Mouse (Mus musculus) kidney, embryonic 15.5 days (tissue): ENCODE data around the gene Saa4. TPM values are rescaled to one million over a fixed set of nuclear protein-coding genes. Genes with fewer than 3 reads are reported as not detected.
A peak's percentile ranks its signal among the peaks of the same experiment; 100 is the strongest.
"Not testable (repeated sequence)": the region's sequence is repeated elsewhere in the genome, so short reads cannot be mapped to it uniquely, and the experiment has no call there.

Source experiments
- ATAC-seq: fragments of 200-750 bp; cut with Nextera tagmentation; replicated peaks from 2 replicates; pipeline ENCODE4 v1.8.0; 2017; ENCODE audit warnings: moderate TSS enrichment; ENCODE audit not compliant: low FRiP score
- H3K27ac ChIP-seq: fragments of 300-500 bp; sonication (generic); 2 replicates; pipeline ENCODE4 v1.5.1; 2015; ENCODE audit warnings: mild to moderate bottlenecking, inconsistent platforms
- H3K27me3 ChIP-seq: fragments of 300-500 bp; sonication (generic); 2 replicates; pipeline ENCODE4 v1.6.1; 2015; ENCODE audit warnings: inconsistent platforms
- H3K36me3 ChIP-seq: fragments of 300-500 bp; sonication (generic); 2 replicates; pipeline ENCODE4 v1.6.1; 2015; ENCODE audit warnings: inconsistent platforms
- H3K4me1 ChIP-seq: fragments of 300-500 bp; sonication (generic); 2 replicates; pipeline ENCODE4 v1.6.1; 2015; ENCODE audit warnings: inconsistent platforms
- H3K4me2 ChIP-seq: fragments of 300-500 bp; sonication (generic); 2 replicates; pipeline ENCODE4 v1.6.1; 2015; ENCODE audit warnings: moderate library complexity, mild to moderate bottlenecking, inconsistent platforms
- H3K4me3 ChIP-seq: fragments of 300-500 bp; sonication (generic); replicated peaks from 2 replicates; pipeline ENCODE4 v1.5.1; 2015; ENCODE audit warnings: mild to moderate bottlenecking, inconsistent platforms
- H3K9ac ChIP-seq: fragments of 300-500 bp; sonication (generic); 2 replicates; pipeline ENCODE4 v1.6.1; 2015; ENCODE audit warnings: mild to moderate bottlenecking, inconsistent platforms
- H3K9me3 ChIP-seq: fragments of 300-500 bp; sonication (generic); replicated peaks from 2 replicates; pipeline ENCODE4 v1.6.1; 2016; ENCODE audit warnings: inconsistent platforms
- WGBS: fragments of 180-500 bp; shearing (Covaris S2); methylation state at CpG from one replicate; pipeline ENCODE4 v1.1.7; 2015; ENCODE audit warnings: mixed read lengths; 5-methylcytosine and 5-hydroxymethylcytosine counted together
- polyA plus RNA-seq: library from polyadenylated mRNA; unstranded; fragments of >200 nt; fragmentation: Nextera tagmentation; extraction: Ambion mirVana; gene quantifications from 2 replicates; pipeline ENCODE4 v1.2.1, GENCODE M21; 2015

Gene Saa4
- polyA plus RNA-seq, 1 experiment from 2014 or later, result 0.23 TPM

GRCm38 (mm10) chr7:46714518-46714917 lies 17.9 kb downstream of the Saa4 start:
- Histone ChIP-seq H3K9me3 (no peaks in the 10 kb centered on the region), H3K4me1 (peaks cover 2% of the 10 kb centered on the region), H3K9ac (no peak overlapping the region), H3K4me2 (no peak overlapping the region), H3K27ac (no peak overlapping the region), H3K27me3 (peaks cover 4% of the 10 kb centered on the region; the same call in 1 of the 2 replicates), H3K4me3 (no peak overlapping the region), H3K36me3 (no peaks in the 10 kb centered on the region)
- 32% methylated on average over 6 of the region's 6 CpGs for WGBS
- no peak for ATAC-seq

DNA sequence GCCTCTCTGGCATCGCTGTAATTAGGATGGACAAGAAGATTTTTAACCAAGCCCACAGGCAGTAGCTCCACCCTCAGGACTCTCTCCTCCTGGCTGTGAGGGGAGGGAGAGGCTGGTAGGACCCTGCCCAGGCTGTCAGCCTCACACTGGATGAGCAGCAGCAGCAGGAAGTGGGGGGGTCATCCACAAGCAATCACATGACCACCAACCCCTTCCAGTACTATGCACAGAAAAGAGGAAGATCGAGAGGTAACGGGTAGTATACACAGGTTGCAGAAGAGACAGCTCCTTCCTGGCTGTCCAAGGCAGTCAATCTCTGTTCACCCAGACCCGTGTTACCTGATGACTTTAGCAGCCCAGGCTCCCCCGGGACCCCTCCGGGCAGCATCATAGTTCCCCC lies 20.2 kb downstream of the Saa4 start:
- Histone ChIP-seq H3K36me3 (peaks cover 13% of the 10 kb centered on the region), H3K27me3 (peaks cover 4% of the 10 kb centered on the region; the same call in 1 of the 2 replicates), H3K4me2 (no peak overlapping the region), H3K9me3 (no peaks in the 10 kb centered on the region), H3K9ac (no peak overlapping the region), H3K4me1 (peaks cover 7% of the 10 kb centered on the region), H3K4me3 (no peak overlapping the region), H3K27ac (no peak overlapping the region)
- WGBS, result 69% methylated on average over 6 of the region's 6 CpGs
- ATAC-seq, result no peak

DNA sequence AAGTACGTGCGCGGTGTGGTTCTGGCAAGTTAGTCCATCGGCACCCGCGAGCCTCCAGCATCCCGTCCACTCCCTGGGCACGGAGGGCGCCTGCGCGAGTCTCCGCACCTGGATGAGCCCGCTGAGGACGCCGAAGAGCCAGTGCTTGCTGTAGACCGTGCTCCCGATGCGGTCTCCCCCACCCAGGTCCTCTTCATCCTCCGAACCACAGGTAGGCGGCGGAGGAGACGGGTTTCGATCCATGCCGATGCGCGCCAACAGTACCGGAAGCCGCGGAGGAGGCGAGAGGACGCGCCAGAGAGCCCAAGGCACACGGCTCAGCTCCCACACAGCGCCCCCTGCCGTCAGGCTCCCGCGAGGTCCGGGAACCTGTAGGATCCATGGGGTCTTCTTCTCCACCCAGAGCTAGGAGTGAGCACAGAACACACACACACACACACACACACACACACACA lies 22.0 kb downstream of the Saa4 start, which contains the start of gene Saal1:
Gene Saal1, minus strand, starts transcription at position 291 of the 455 bp plus-strand sequence.
- Histone ChIP-seq H3K27me3 (no peaks in the 10 kb centered on the region), H3K9ac (peak within 1 kb of the TSS; percentile 86), H3K4me3 (peak within 1 kb of the TSS; percentile 85), H3K4me1 (peaks cover 7% of the 10 kb centered on the region), H3K36me3 (peaks cover 31% of the 10 kb centered on the region), H3K4me2 (peak within 1 kb of the TSS; percentile 56), H3K27ac (peak within 1 kb of the TSS; percentile 89), H3K9me3 (no peaks in the 10 kb centered on the region)
- 0% methylated on average over 38 of the region's 38 CpGs for WGBS
- peak; percentile 98 for ATAC-seq

GRCm38 (mm10) chr7:46700521-46701025 lies 31.8 kb downstream of the Saa4 start:
- peaks cover 97% of the 10 kb centered on the region for H3K36me3 ChIP-seq
- WGBS, result 92% methylated on average over 6 of the region's 6 CpGs
- H3K4me1 ChIP-seq, result no peaks in the 10 kb centered on the region
- H3K4me3 ChIP-seq, result no peak overlapping the region
- no peaks in the 10 kb centered on the region for H3K27me3 ChIP-seq
- H3K4me2 ChIP-seq, result no peak overlapping the region
- H3K27ac ChIP-seq, result no peak overlapping the region
- H3K9me3 ChIP-seq, result no peaks in the 10 kb centered on the region
- no peak for ATAC-seq
- H3K9ac ChIP-seq, result no peak overlapping the region

DNA sequence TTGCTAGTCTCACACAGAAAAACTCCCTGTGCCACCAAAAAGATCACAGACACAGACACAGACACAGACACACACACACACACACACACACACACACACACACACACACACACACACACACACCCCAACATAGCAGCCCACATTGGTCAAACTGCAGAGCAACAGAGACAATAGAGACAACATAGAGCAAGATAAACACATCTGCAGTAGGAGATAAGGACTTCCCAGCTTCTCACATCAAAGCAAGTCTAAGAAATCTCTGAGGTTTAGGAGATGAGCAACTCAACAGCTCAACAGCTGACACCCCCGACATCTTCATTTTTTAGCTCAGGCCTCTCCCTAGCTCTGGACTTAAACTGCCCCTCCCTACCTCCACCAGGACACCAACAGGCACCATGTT lies 35.6 kb downstream of the Saa4 start:
- Histone ChIP-seq H3K4me1 (no peaks in the 10 kb centered on the region), H3K27ac (no peak overlapping the region), H3K9ac (no peak overlapping the region), H3K4me3 (no peak overlapping the region), H3K4me2 (no peak overlapping the region), H3K9me3 (no peaks in the 10 kb centered on the region), H3K27me3 (no peaks in the 10 kb centered on the region), H3K36me3 (peaks cover 84% of the 10 kb centered on the region)
- no peak for ATAC-seq
- WGBS, result 86% methylated on average over 1 of the region's 1 CpGs

DNA sequence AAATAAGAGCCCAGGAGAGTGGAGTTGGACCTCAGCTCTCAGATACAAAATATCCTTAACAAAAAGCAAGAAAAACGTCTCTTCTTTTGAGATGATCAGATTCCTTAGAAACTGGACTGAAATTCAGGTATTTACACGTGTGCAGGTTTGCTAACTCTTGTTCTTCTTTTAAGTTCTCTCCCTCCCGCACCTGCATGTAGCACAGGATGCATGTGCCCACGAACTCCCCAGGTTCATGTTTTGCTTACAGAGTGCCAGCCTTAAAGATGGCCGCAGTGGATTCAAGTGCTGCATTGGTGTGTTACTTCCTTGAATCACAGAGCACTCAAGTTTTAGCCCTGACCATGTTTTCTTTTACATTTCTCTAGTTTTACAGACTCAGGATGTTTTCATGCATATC lies 45.6 kb downstream of the Saa4 start:
- H3K4me2 ChIP-seq, result no peak overlapping the region
- peaks cover 42% of the 10 kb centered on the region for H3K36me3 ChIP-seq
- H3K27me3 ChIP-seq, result no peaks in the 10 kb centered on the region
- H3K9me3 ChIP-seq, result no peaks in the 10 kb centered on the region
- H3K4me1 ChIP-seq, result no peaks in the 10 kb centered on the region
- no peak for ATAC-seq
- H3K4me3 ChIP-seq, result no peak overlapping the region
- WGBS, result 86% methylated on average over 5 of the region's 5 CpGs
- H3K27ac ChIP-seq, result no peak overlapping the region
- no peak overlapping the region for H3K9ac ChIP-seq

- H3K4me3 ChIP-seq, result no peak overlapping the region
- no peaks in the 10 kb centered on the region for H3K9me3 ChIP-seq
- H3K9ac ChIP-seq, result no peak overlapping the region
- no peak overlapping the region for H3K4me2 ChIP-seq
- ATAC-seq, result no peak
- H3K27ac ChIP-seq, result no peak overlapping the region
- H3K4me1 ChIP-seq, result no peaks in the 10 kb centered on the region
- no peaks in the 10 kb centered on the region for H3K36me3 ChIP-seq
- no peaks in the 10 kb centered on the region for H3K27me3 ChIP-seq
Measured at GRCm38 (mm10) chr7:46680732-46681131, 51.7 kb downstream of the Saa4 start.

GRCm38 (mm10) chr7:46679044-46679443 lies 53.4 kb downstream of the Saa4 start:
- not testable (repeated sequence) for H3K4me2 ChIP-seq, H3K27ac ChIP-seq, H3K4me3 ChIP-seq, H3K9ac ChIP-seq, H3K9me3 ChIP-seq, H3K4me1 ChIP-seq, H3K27me3 ChIP-seq, ATAC-seq, H3K36me3 ChIP-seq
- 78% methylated on average over 7 of the region's 7 CpGs for WGBS

DNA sequence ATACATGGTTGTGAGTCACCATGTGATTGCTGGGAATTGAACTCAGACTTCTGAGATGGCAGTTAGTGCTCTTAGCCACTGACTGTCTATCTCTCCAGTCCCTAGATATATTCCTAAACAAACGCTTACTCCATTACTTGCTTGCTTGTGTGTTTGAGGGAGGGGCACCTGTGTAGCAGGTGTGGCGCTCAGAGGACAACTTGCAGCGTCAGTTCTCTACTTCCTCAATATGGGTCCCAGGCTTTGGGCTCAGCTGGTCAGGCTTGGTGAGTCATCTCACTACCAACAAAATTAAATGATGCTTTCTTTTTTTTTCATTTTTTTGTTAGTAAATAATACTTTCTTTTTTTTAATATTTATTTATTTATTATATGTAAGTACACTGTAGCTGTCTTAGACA lies 54.0 kb downstream of the Saa4 start:
- no peak for ATAC-seq
- Histone ChIP-seq H3K27me3 (no peaks in the 10 kb centered on the region), H3K4me3 (no peak overlapping the region), H3K4me1 (no peaks in the 10 kb centered on the region; the same call in 1 of the 2 replicates), H3K36me3 (no peaks in the 10 kb centered on the region), H3K27ac (no peak overlapping the region), H3K9ac (no peak overlapping the region), H3K4me2 (no peak overlapping the region), H3K9me3 (no peaks in the 10 kb centered on the region)
- WGBS, result 96% methylated on average over 3 of the region's 3 CpGs

Other genes with a start within 250 kb of the Saa4 start
- gene Sergef, start 92.8 kb downstream of the Saa4 start, polyA plus RNA-seq, result 13.9 and 16.4 TPM in 2 replicates
- 1.7 and 2.0 TPM in 2 replicates for gene Tph1, start 60.1 kb downstream of the Saa4 start, polyA plus RNA-seq
- gene Saal1, start 21.9 kb downstream of the Saa4 start, polyA plus RNA-seq, result 32.6 and 33.6 TPM in 2 replicates
- gene Saa3, start 16.9 kb downstream of the Saa4 start, polyA plus RNA-seq, result 0.42 and 0.55 TPM in 2 replicates
- 2.6 and 2.9 TPM in 2 replicates for gene Saa1, start 10.4 kb upstream of the Saa4 start, polyA plus RNA-seq
- gene Saa2, start 19.2 kb upstream of the Saa4 start, polyA plus RNA-seq, result 0.68 TPM in 1 of 2 replicates, not detected in the other
- gene Hps5, start 63.5 kb upstream of the Saa4 start, polyA plus RNA-seq, result 27.7 and 31.5 TPM in 2 replicates
- gene Gtf2h1, start 63.5 kb upstream of the Saa4 start, polyA plus RNA-seq, result 42.3 and 43.8 TPM in 2 replicates
- gene Ldha, start 108.9 kb upstream of the Saa4 start, polyA plus RNA-seq, result 1,596 and 1,620 TPM in 2 replicates
- gene Ldhc, start 128.6 kb upstream of the Saa4 start, polyA plus RNA-seq, result 0.12 TPM in 1 of 2 replicates, not detected in the other
- 177 and 180 TPM in 2 replicates for gene Tsg101, start 187.4 kb upstream of the Saa4 start, polyA plus RNA-seq
- gene Uevld, start 225.9 kb upstream of the Saa4 start, polyA plus RNA-seq, result 11.7 and 12.4 TPM in 2 replicates